Mouse (Mus musculus): ENCODE measurements around the gene Atp6v1f. TPM values are rescaled to one million over a fixed set of nuclear protein-coding genes. Genes with fewer than 3 reads are reported as not detected.
A peak's percentile ranks its signal among the peaks of the same experiment; 100 is the strongest.

Gene Atp6v1f
- polyA plus RNA-seq, 1 experiment from 2014 or later: 189 TPM

DNA sequence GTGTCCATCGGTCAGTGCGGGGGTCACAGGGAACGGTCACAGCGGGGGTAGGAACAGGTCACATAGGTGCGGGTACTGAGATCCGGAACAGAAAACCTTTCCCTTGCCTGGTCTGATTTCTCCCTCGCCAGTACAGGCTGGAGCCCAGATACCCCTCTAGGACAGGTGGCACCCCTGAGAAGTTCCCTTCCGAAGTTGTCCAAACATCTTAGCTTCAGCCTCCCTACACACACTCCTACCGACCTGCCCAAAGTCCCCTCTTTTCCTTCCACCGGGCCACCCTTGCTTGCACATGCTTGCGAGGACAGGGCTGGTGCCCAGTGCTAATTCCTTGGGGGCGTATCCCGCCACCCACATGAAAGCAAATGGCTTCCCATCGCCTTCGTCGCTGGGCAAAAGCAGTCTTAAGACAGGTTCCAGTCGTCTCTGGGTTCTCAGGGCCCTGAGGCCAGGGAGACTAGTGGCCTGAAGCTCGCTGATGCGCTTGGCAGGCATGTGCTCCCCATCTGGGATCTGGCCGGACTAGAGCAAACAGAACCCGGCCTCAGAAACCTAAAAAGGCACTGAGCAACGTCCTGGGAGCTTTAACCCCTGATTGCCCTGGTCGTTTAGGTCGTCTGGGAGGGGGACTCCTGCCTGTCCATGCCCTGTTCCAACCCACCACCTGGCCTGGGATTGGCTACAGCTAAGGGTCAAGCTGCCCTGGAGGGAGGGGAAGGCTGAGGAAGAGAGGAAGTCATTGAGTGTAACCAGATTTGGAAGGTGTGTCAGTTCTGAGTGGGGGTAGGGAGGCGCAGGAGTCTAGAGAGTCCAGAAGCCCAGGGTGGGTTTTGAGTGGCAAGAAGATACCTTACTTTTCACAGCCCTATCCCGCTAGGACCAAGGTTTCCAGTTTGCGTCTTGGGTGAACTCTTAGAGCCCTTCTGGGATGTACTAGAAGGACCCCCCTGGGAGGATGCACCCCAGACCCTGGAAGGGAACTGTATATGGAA is 33.4 kb upstream of the Atp6v1f start:
- peak; percentile 22; the same call in 1 of the 2 replicates for ATAC-seq (ENCODE audit: insufficient number of reproducible peaks, low FRiP score)
- Histone ChIP-seq H3K4me1 (replicated peaks) (peaks cover 58% of the 10 kb centered on the region), H3K36me3 (peaks cover 14% of the 10 kb centered on the region), H3K27me3 (replicated peaks) (no peaks in the 10 kb centered on the region), H3K9me3 (replicated peaks) (no peaks in the 10 kb centered on the region), H3K9ac (peak overlapping the region; percentile 91), H3K27ac (ENCODE audit: poor library complexity, severe bottlenecking) (peak overlapping the region; percentile 97), H3K4me2 (peak overlapping the region; percentile 86), H3K4me3 (peak overlapping the region; percentile 66)
- WGBS: 2% methylated on average over 27 of the region's 27 CpGs

DNA sequence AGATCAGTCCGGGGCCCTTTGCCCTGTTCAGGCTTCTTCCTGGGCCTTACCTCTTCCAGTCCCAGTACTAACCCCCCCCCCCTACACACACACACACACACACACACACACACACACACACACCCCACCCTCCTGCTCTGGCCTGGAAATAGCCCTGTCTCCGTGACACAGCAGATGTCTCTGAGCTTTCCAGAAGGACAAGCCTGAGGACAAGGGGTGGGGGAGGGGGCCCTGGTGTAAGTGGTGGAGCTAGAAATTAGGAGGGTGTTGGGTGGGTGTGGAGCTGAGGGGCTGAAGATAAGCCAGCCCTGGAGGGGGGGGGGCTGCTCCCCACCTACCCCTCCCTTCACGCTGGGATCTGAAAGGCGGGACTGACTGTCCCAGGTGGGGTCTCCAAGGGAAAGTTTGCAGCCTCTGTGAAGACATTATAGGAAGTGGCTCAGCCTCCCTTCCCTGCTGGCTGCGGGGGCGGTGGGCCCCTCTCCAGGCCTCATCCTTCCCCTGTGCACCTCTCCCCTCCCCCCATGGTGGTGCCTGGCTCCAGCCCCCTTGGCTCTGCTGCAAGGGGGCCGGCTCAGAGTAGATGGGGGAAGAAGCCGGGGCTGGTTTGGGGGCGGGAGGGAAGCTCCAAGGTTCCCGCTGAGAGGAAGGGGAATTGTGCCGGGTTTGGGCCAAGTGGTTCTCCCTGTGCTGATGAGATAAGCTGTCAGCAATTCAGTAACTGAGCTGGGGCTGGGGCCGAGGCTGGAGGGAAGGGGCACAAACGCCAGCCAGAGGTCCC is 32.4 kb upstream of the Atp6v1f start:
- Histone ChIP-seq H3K4me2 (peak overlapping the region; percentile 86), H3K36me3 (peaks cover 24% of the 10 kb centered on the region), H3K9me3 (replicated peaks) (no peaks in the 10 kb centered on the region), H3K4me3 (peak overlapping the region; percentile 66), H3K27me3 (replicated peaks) (no peaks in the 10 kb centered on the region), H3K4me1 (replicated peaks) (peaks cover 54% of the 10 kb centered on the region), H3K27ac (ENCODE audit: poor library complexity, severe bottlenecking) (peak overlapping the region; percentile 97), H3K9ac (peak overlapping the region; percentile 91)
- under 1% methylated on average over 13 of the region's 13 CpGs for WGBS
- peak; percentile 44 for ATAC-seq (ENCODE audit: insufficient number of reproducible peaks, low FRiP score)

DNA sequence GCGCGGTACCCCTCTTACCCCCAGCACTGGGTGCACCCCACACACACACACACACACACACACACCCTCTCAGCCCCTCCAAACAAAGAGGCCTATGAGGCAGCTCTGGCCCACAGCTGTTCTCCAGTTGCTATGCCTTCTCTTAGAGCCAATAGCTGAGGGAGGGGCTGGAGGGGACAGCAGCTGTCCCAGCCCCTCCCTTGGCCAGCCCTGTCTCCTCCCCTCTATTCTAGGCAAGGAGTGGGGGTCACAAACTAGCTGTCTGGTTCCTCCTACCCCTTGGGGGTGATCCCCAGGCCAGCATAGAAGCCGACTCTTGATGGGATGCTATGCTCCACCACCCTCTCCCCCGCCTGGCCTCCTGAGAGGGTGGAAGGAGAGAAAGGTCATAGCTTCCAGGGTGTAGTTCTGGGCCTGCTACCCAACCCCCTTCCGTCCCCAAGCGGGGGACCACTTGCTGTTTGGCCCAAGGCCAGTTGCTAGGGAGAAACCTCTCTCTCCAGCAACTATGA is 31.5 kb upstream of the Atp6v1f start:
- H3K4me2 ChIP-seq: peak overlapping the region; percentile 86
- peak; percentile 10 for ATAC-seq (ENCODE audit: insufficient number of reproducible peaks, low FRiP score)
- peak overlapping the region; percentile 91 for H3K9ac ChIP-seq
- 8% methylated on average over 6 of the region's 6 CpGs for WGBS
- H3K36me3 ChIP-seq: peaks cover 32% of the 10 kb centered on the region
- H3K27ac ChIP-seq (ENCODE audit: poor library complexity, severe bottlenecking): peak overlapping the region; percentile 97
- peak overlapping the region; percentile 66 for H3K4me3 ChIP-seq
- no peaks in the 10 kb centered on the region for H3K27me3 ChIP-seq (replicated peaks)
- peaks cover 45% of the 10 kb centered on the region for H3K4me1 ChIP-seq (replicated peaks)
- no peaks in the 10 kb centered on the region for H3K9me3 ChIP-seq (replicated peaks)

DNA sequence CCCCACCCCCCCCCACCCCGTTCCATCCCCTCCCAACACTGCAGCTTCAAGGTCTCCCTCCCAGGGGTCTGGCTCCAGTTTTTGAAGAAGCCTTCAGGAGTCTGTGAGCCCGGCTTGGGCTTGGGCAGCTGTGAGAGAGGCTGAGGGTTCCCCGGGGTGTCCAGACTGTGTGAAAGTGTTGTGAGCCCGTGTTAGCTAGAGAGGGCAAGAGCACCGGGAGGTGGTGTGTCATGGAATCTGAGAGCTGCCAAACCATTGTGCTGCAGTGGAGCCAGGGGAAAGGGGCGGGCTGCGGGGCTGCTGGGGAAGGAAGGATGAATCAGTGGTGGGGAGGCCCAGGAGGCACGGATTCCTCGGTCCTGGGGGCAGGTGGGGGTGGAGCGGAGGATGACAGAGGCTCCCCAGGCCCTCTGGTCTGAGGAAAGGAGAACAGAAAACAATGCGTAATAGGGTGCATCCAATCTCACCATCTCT is 31.0 kb upstream of the Atp6v1f start:
- Histone ChIP-seq H3K36me3 (peaks cover 37% of the 10 kb centered on the region), H3K27ac (ENCODE audit: poor library complexity, severe bottlenecking) (peak overlapping the region; percentile 97), H3K4me2 (peak overlapping the region; percentile 86), H3K9me3 (replicated peaks) (no peaks in the 10 kb centered on the region), H3K4me3 (peak overlapping the region; percentile 66), H3K9ac (peak overlapping the region; percentile 91), H3K27me3 (replicated peaks) (no peaks in the 10 kb centered on the region), H3K4me1 (replicated peaks) (peaks cover 41% of the 10 kb centered on the region)
- WGBS: 3% methylated on average over 11 of the region's 11 CpGs
- ATAC-seq (ENCODE audit: insufficient number of reproducible peaks, low FRiP score): peak; percentile 24

DNA sequence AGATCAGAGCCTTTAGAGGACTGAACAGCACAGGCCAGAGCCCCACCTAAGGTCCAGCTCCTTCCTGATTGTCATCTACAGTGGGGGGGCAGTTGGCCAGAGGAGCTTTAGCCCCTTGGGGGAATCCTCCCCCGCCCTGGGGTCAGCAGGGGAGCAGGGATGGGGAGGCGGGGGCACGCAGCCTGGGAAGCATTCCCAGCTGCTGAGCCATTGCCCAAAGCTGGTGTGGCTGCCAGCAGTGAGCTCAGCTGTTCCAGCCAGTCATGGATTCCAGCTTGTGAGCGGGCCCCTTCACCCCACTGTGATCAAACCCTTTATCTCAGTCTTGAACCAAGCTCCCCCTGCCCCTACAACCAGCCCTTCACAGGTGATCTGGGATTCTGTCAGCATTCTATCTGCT is 28.3 kb upstream of the Atp6v1f start:
- H3K36me3 ChIP-seq: peaks cover 65% of the 10 kb centered on the region
- WGBS: 84% methylated on average over 4 of the region's 4 CpGs
- no peak overlapping the region for H3K4me2 ChIP-seq
- no peak overlapping the region for H3K27ac ChIP-seq (ENCODE audit: poor library complexity, severe bottlenecking)
- no peaks in the 10 kb centered on the region for H3K9me3 ChIP-seq (replicated peaks)
- no peak overlapping the region for H3K9ac ChIP-seq
- no peak for ATAC-seq (ENCODE audit: insufficient number of reproducible peaks, low FRiP score)
- H3K27me3 ChIP-seq (replicated peaks): no peaks in the 10 kb centered on the region
- peaks cover 25% of the 10 kb centered on the region for H3K4me1 ChIP-seq (replicated peaks)
- no peak overlapping the region for H3K4me3 ChIP-seq

DNA sequence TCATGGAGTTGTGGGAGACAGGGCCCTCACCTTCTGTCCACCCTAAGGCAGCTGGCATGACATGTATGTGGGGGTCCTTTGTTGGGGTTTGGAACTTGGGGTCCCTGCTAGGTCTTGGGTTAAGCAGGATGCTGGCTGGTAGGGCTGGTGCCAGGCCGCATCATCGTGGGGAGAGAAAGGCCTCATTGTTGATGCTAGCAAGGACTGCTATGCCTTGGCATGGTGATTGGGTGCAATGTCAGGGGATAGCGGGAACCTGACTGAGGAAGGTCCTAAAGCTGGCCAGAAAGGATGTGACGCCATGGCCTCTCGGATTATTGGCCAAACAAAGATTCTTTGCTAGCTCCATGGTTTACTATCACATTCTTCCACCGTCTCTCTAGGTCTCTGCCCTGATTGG is 27.7 kb upstream of the Atp6v1f start:
- 83% methylated on average over 6 of the region's 6 CpGs for WGBS
- Histone ChIP-seq H3K4me1 (replicated peaks) (peaks cover 25% of the 10 kb centered on the region), H3K36me3 (peaks cover 70% of the 10 kb centered on the region), H3K4me2 (no peak overlapping the region), H3K9ac (no peak overlapping the region), H3K27me3 (replicated peaks) (no peaks in the 10 kb centered on the region), H3K4me3 (no peak overlapping the region), H3K9me3 (replicated peaks) (no peaks in the 10 kb centered on the region), H3K27ac (ENCODE audit: poor library complexity, severe bottlenecking) (no peak overlapping the region)
- ATAC-seq (ENCODE audit: insufficient number of reproducible peaks, low FRiP score): no peak

DNA sequence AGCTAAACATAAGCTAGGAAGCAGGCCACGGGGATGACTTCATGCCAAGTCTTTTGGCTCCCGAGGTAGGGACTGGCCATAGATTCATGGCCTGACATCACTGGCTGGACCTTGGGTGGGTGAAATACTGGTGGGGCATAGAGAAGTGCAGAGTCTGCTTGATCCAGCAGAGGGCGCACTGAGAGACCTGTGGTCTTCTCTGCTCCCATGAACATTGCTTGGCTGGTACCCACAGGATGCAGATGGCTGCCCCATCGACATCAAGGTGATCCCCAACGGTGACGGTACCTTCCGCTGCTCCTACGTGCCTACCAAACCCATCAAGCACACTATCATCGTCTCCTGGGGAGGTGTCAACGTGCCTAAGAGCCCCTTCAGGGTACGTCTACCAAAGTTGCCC is 22.7 kb upstream of the Atp6v1f start:
- Histone ChIP-seq H3K9me3 (replicated peaks) (no peaks in the 10 kb centered on the region), H3K4me3 (no peak overlapping the region), H3K4me1 (replicated peaks) (no peaks in the 10 kb centered on the region), H3K9ac (no peak overlapping the region), H3K4me2 (no peak overlapping the region), H3K27me3 (replicated peaks) (no peaks in the 10 kb centered on the region), H3K36me3 (peaks cover 99% of the 10 kb centered on the region), H3K27ac (ENCODE audit: poor library complexity, severe bottlenecking) (no peak overlapping the region)
- ATAC-seq (ENCODE audit: insufficient number of reproducible peaks, low FRiP score): no peak
- WGBS: 61% methylated on average over 11 of the region's 11 CpGs

DNA sequence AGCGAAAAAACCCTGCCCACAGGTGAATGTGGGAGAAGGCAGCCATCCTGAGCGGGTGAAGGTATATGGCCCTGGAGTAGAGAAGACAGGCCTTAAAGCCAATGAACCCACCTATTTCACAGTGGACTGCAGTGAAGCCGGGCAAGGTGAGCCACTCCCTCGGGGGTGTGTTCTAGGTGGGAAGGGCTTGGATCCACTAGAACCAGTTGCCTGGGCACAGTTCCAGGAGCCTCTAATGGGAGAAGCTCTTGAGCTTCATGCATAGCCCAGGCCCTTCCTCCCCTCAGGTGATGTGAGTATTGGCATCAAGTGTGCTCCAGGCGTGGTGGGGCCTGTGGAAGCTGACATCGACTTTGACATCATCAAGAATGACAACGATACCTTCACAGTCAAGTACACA is 22.2 kb upstream of the Atp6v1f start:
- H3K36me3 ChIP-seq: peaks cover 98% of the 10 kb centered on the region
- no peaks in the 10 kb centered on the region for H3K27me3 ChIP-seq (replicated peaks)
- H3K27ac ChIP-seq (ENCODE audit: poor library complexity, severe bottlenecking): no peak overlapping the region
- no peaks in the 10 kb centered on the region for H3K9me3 ChIP-seq (replicated peaks)
- H3K9ac ChIP-seq: no peak overlapping the region
- WGBS: 90% methylated on average over 7 of the region's 7 CpGs
- no peak overlapping the region for H3K4me3 ChIP-seq
- no peaks in the 10 kb centered on the region for H3K4me1 ChIP-seq (replicated peaks)
- no peak for ATAC-seq (ENCODE audit: insufficient number of reproducible peaks, low FRiP score)
- no peak overlapping the region for H3K4me2 ChIP-seq

DNA sequence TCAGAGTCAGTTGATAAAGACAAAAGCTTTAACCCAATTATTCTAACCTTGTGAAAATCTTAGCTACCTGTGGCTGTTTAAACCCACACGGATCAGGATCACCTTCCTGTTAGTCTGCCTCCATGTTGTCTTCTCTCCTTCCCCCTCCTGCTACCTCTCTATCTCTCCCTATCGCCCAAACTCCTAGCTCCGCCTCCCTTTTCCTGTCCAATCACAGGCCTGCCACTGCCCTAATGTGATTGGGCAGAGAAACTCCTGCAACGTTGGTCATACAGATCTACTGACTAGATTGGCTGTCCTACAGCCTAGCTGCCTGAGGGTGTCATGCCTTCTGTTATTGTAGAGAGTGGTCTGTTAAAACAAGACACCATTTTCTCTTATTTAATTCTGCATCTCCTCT is 17.7 kb upstream of the Atp6v1f start:
- Histone ChIP-seq H3K27ac (ENCODE audit: poor library complexity, severe bottlenecking) (no peak overlapping the region), H3K4me1 (replicated peaks) (no peaks in the 10 kb centered on the region), H3K4me2 (no peak overlapping the region), H3K9me3 (replicated peaks) (no peaks in the 10 kb centered on the region), H3K27me3 (replicated peaks) (no peaks in the 10 kb centered on the region), H3K9ac (no peak overlapping the region), H3K36me3 (peaks cover 97% of the 10 kb centered on the region), H3K4me3 (no peak overlapping the region)
- 31% methylated on average over 4 of the region's 4 CpGs for WGBS
- ATAC-seq (ENCODE audit: insufficient number of reproducible peaks, low FRiP score): no peak

DNA sequence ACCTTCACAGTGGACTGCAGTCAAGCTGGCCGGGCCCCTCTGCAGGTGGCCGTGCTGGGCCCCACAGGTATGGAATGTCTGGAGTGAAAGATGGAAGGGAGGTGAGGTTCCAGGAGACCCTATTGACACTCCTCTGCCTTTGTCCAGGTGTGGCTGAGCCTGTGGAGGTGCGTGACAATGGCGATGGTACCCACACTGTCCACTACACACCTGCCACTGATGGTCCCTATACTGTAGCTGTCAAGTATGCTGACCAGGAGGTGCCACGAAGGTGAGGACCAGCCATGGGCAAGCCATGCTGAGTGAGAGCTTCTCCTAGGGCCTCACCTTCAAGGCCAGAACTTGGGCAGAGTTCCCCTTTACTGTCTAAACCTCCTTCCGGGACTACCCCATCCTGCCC is 16.9 kb upstream of the Atp6v1f start:
- Histone ChIP-seq H3K4me3 (no peak overlapping the region), H3K9me3 (replicated peaks) (no peaks in the 10 kb centered on the region), H3K36me3 (peaks cover 97% of the 10 kb centered on the region), H3K4me1 (replicated peaks) (no peaks in the 10 kb centered on the region), H3K9ac (no peak overlapping the region), H3K27me3 (replicated peaks) (no peaks in the 10 kb centered on the region), H3K4me2 (no peak overlapping the region), H3K27ac (ENCODE audit: poor library complexity, severe bottlenecking) (no peak overlapping the region)
- no peak for ATAC-seq (ENCODE audit: insufficient number of reproducible peaks, low FRiP score)
- WGBS: 91% methylated on average over 6 of the region's 6 CpGs

DNA sequence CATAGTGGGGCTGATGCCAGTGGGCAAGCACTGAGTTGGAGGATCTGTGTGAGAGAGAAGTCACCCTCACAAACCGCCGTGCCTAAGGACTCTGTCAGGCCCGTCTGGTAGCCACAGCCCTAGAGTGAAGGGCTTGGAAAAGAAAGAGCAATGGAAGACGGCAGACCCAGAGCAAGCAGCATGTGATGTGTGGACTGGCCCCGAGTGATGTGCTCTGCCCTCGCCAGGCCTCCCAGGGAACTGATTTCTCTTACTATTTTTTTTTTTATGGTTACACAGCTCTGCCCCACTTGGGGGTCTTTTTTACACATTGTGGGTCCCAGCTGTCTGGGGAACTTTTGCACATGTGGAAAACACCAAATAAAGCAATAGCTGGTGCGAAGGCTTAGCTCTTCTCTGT is 6.0 kb upstream of the Atp6v1f start:
- Histone ChIP-seq H3K4me3 (no peak overlapping the region), H3K4me1 (replicated peaks) (no peaks in the 10 kb centered on the region), H3K4me2 (no peak overlapping the region), H3K27me3 (replicated peaks) (no peaks in the 10 kb centered on the region), H3K27ac (ENCODE audit: poor library complexity, severe bottlenecking) (no peak overlapping the region), H3K9ac (no peak overlapping the region), H3K36me3 (peaks cover 54% of the 10 kb centered on the region), H3K9me3 (replicated peaks) (no peaks in the 10 kb centered on the region)
- no peak for ATAC-seq (ENCODE audit: insufficient number of reproducible peaks, low FRiP score)
- 63% methylated on average over 7 of the region's 7 CpGs for WGBS
